Mouse (Mus musculus) CH12.LX (cell line): ENCODE data around the gene Hcrtr2. TPM values are rescaled to one million over a fixed set of nuclear protein-coding genes. Genes with fewer than 3 reads are reported as not detected.

Experiments
- DNase-seq: peaks from one replicate; pipeline ENCODE4 v3.0.0-alpha.2; 2013; ENCODE audit errors: extremely low read depth
- H3K27ac ChIP-seq: 2 replicates; pipeline ENCODE4 v1.5.1; 2012; ENCODE audit warnings: low read depth, mild to moderate bottlenecking, control low read depth, moderate library complexity; ENCODE audit not compliant: insufficient read depth
- H3K27me3 ChIP-seq: replicated peaks from 2 replicates; pipeline ENCODE3; 2012; ENCODE audit warnings: inconsistent platforms
- H3K36me3 ChIP-seq, 2 experiments: replicated peaks in 1 of 2; 2 replicates each; pipeline versions ENCODE3 to v1.6.1; 2012; ENCODE audit warnings: inconsistent platforms in 1 of 2, low read length in 1 of 2, mild to moderate bottlenecking in 1 of 2, mixed read lengths in 1 of 2, moderate library complexity in 1 of 2; ENCODE audit not compliant: control insufficient read depth in 1 of 2, insufficient read depth in 1 of 2
- H3K4me1 ChIP-seq, 2 experiments: 2 replicates each; pipeline ENCODE4 v1.6.1; 2012; ENCODE audit warnings: inconsistent platforms in 1 of 2, moderate library complexity in 1 of 2; ENCODE audit not compliant: insufficient read depth in 2 of 2, control insufficient read depth in 1 of 2
- H3K4me2 ChIP-seq: 2 replicates; pipeline ENCODE4 v1.6.1; 2012; ENCODE audit warnings: low read depth, mild to moderate bottlenecking, control low read depth; ENCODE audit not compliant: poor library complexity, insufficient read depth, severe bottlenecking
- H3K4me3 ChIP-seq, 3 experiments: fragments of 150-350 bp in 1 of 3; sonication (generic) in 1 of 3; replicated peaks in 1 of 3; 2 replicates each; pipeline versions ENCODE3 to v1.5.1; 2011 to 2012; ENCODE audit warnings: low read depth in 2 of 3, low read length in 2 of 3, mild to moderate bottlenecking in 2 of 3, moderate library complexity in 2 of 3, control low read depth in 1 of 3, improper control_type of control experiment in 1 of 3, inconsistent platforms in 1 of 3, mixed read lengths in 1 of 3; ENCODE audit not compliant: poor library complexity in 1 of 3
- H3K79me2 ChIP-seq: replicated peaks from 2 replicates; pipeline ENCODE4 v1.6.1; 2012; ENCODE audit warnings: mild to moderate bottlenecking, moderate library complexity; ENCODE audit not compliant: control insufficient read depth, poor library complexity, insufficient read depth, severe bottlenecking; ENCODE audit errors: extremely low read depth
- H3K9ac ChIP-seq: 2 replicates; pipeline ENCODE4 v1.6.1; 2012; ENCODE audit warnings: low read depth, mild to moderate bottlenecking, control low read depth, moderate library complexity; ENCODE audit not compliant: insufficient read depth
- H3K9me3 ChIP-seq: replicated peaks from 2 replicates; pipeline ENCODE3; 2012; ENCODE audit warnings: low read length, inconsistent platforms, mixed read lengths
- CHD1 ChIP-seq: IDR thresholded peaks from 2 replicates; pipeline ENCODE4 v1.6.1; 2012; ENCODE audit warnings: low read depth, low read length, improper control_type of control experiment, inconsistent platforms
- CHD2 ChIP-seq: IDR thresholded peaks from 2 replicates; pipeline ENCODE4 v1.6.1; 2011; ENCODE audit warnings: low read length, improper control_type of control experiment
- CTCF ChIP-seq, 2 experiments: IDR thresholded peaks in 1 of 2; conservative IDR thresholded peaks in 1 of 2; 2 replicates each; pipeline ENCODE4 v1.5.1; 2011 to 2012; ENCODE audit warnings: low read depth in 2 of 2, low read length in 2 of 2, improper control_type of control experiment in 1 of 2, inconsistent platforms in 1 of 2, mild to moderate bottlenecking in 1 of 2, moderate library complexity in 1 of 2
- E2F4 ChIP-seq: IDR thresholded peaks from 2 replicates; pipeline ENCODE4 v1.6.1; 2011; ENCODE audit warnings: low read depth, low read length, improper control_type of control experiment; ENCODE audit not compliant: insufficient replicate concordance
- ELF1 ChIP-seq: IDR thresholded peaks from 2 replicates; pipeline ENCODE4 v1.6.1; 2014; ENCODE audit warnings: low read depth, mild to moderate bottlenecking, inconsistent platforms, low read length, improper control_type of control experiment
- JUN ChIP-seq: IDR thresholded peaks from 2 replicates; pipeline ENCODE4 v1.6.1; 2011; ENCODE audit warnings: low read depth, mild to moderate bottlenecking, low read length, improper control_type of control experiment, moderate library complexity; ENCODE audit not compliant: insufficient read depth
- JUND ChIP-seq: conservative IDR thresholded peaks from 2 replicates; pipeline ENCODE4 v1.6.1; 2011; ENCODE audit warnings: low read depth, low read length, improper control_type of control experiment
- KAT2A ChIP-seq: IDR thresholded peaks from 2 replicates; pipeline ENCODE4 v1.6.1; 2012; ENCODE audit warnings: low read length, improper control_type of control experiment, inconsistent platforms; ENCODE audit not compliant: insufficient replicate concordance
- MAFK ChIP-seq: IDR thresholded peaks from 2 replicates; pipeline ENCODE4 v1.6.1; 2011; ENCODE audit warnings: low read length, improper control_type of control experiment; ENCODE audit not compliant: insufficient replicate concordance
- MAX ChIP-seq: IDR thresholded peaks from 2 replicates; pipeline ENCODE4 v1.6.1; 2011; ENCODE audit warnings: low read length, improper control_type of control experiment
- MEF2A ChIP-seq: IDR thresholded peaks from 2 replicates; pipeline ENCODE4 v1.6.1; 2014; ENCODE audit warnings: low read depth, mild to moderate bottlenecking, inconsistent platforms, low read length, improper control_type of control experiment, borderline replicate concordance
- MXI1 ChIP-seq: IDR thresholded peaks from 2 replicates; pipeline ENCODE4 v1.6.1; 2011; ENCODE audit warnings: mild to moderate bottlenecking, low read depth, low read length, improper control_type of control experiment
- MYC ChIP-seq: IDR thresholded peaks from 2 replicates; pipeline ENCODE4 v1.6.1; 2011; ENCODE audit warnings: low read depth, mild to moderate bottlenecking, improper control_type of control experiment, low read length
- NELFE ChIP-seq: IDR thresholded peaks from 2 replicates; pipeline ENCODE4 v1.6.1; 2011; ENCODE audit warnings: low read depth, low read length, improper control_type of control experiment
- NRF1 ChIP-seq: IDR thresholded peaks from 2 replicates; pipeline ENCODE4 v1.6.1; 2014; ENCODE audit warnings: low read depth, mild to moderate bottlenecking, inconsistent platforms, low read length, improper control_type of control experiment, moderate library complexity
- PAX5 ChIP-seq: IDR thresholded peaks from 2 replicates; pipeline ENCODE4 v1.6.1; 2012; ENCODE audit warnings: low read length, inconsistent platforms, mixed read lengths
- POLR2A ChIP-seq: IDR thresholded peaks from 2 replicates; pipeline ENCODE4 v1.6.1; 2011; ENCODE audit warnings: low read depth, mild to moderate bottlenecking, improper control_type of control experiment, low read length
- RAD21 ChIP-seq: IDR thresholded peaks from 2 replicates; pipeline ENCODE4 v1.6.1; 2011; ENCODE audit warnings: low read depth, mild to moderate bottlenecking, low read length, improper control_type of control experiment, moderate library complexity
- RCOR1 ChIP-seq: conservative IDR thresholded peaks from 2 replicates; pipeline ENCODE4 v1.6.1; 2012; ENCODE audit warnings: low read depth, mild to moderate bottlenecking, inconsistent platforms, low read length, improper control_type of control experiment
- SIN3A ChIP-seq: IDR thresholded peaks from 2 replicates; pipeline ENCODE4 v1.6.1; 2012; ENCODE audit warnings: low read length, improper control_type of control experiment, inconsistent platforms
- TBP ChIP-seq: conservative IDR thresholded peaks from 2 replicates; pipeline ENCODE4 v1.6.1; 2011; ENCODE audit warnings: low read depth, low read length, improper control_type of control experiment
- TCF12 ChIP-seq: IDR thresholded peaks from 2 replicates; pipeline ENCODE4 v1.6.1; 2014; ENCODE audit warnings: low read depth, mild to moderate bottlenecking, inconsistent platforms, low read length, improper control_type of control experiment
- USF2 ChIP-seq: conservative IDR thresholded peaks from 2 replicates; pipeline ENCODE4 v1.6.1; 2011; ENCODE audit warnings: low read depth, low read length, improper control_type of control experiment
- ZMIZ1 ChIP-seq: IDR thresholded peaks from 2 replicates; pipeline ENCODE4 v1.6.1; 2012; ENCODE audit warnings: low read depth, mild to moderate bottlenecking, inconsistent platforms, low read length, improper control_type of control experiment
- ZNF384 ChIP-seq: IDR thresholded peaks from 2 replicates; pipeline ENCODE4 v1.6.1; 2012; ENCODE audit warnings: low read depth, low read length, improper control_type of control experiment, inconsistent platforms
- dilution Hi-C: fragments of 300-500 bp; cut with MboI; formaldehyde crosslinking; loops from 2 replicates; pipeline ENCODE4 v1.14.3; 2020; ENCODE audit warnings: low sequenced_read_pairs; ENCODE audit not compliant: extremely low pct_unique_long_range_greater_than_20kb, extremely low pct_ligation_motif_present
- in situ Hi-C: fragments of 300-500 bp; cut with MboI; formaldehyde crosslinking; loops from 3 replicates; pipeline ENCODE4 v1.14.3; 2019; ENCODE audit warnings: low sequenced_read_pairs, low pct_ligation_motif_present, low pct_unique_long_range_greater_than_20kb, mixed read lengths
- polyA plus RNA-seq: library from polyadenylated mRNA; unstranded; fragments of >175 nt; gene quantifications from 2 replicates; pipeline ENCODE4 v1.2.1, GENCODE M21; 2012; ENCODE audit warnings: low read depth; ENCODE audit not compliant: insufficient read length
- total RNA-seq, 2 experiments: library from RNA; depleted of rRNA; stranded (reverse); fragments of 300-350 nt in 1 of 2; fragments of >200 nt in 1 of 2; gene quantifications; 2 replicates each; pipeline ENCODE4 v1.2.3; 2012 to 2014

Gene Hcrtr2
- total and polyA plus RNA-seq, 3 experiments: not detected

- Histone ChIP-seq H3K4me1 (no peaks in the 10 kb centered on the region), H3K36me3 (no peaks in the 10 kb centered on the region), H3K9me3 (no peaks in the 10 kb centered on the region), H3K4me2 (no peak within 1 kb of the TSS), H3K4me3 (no peak within 1 kb of the TSS), H3K27me3 (no peaks in the 10 kb centered on the region), H3K27ac (no peak within 1 kb of the TSS), H3K79me2 (no peaks in the 10 kb centered on the region), H3K9ac (no peak within 1 kb of the TSS)
- DNase-seq: no peak
- in situ Hi-C loops (no loop called here), dilution Hi-C loops (no loop called here)
- no peak for TF ChIP-seq TCF12
- TF ChIP-seq ZMIZ1: no peak
- no peak for TF ChIP-seq CTCF (conservative IDR thresholded peaks at IDR 0.05 in 1 of 2, IDR thresholded peaks at IDR 0.05 in 1 of 2; ENCODE audit: low read depth in 2 of 2, low read length in 2 of 2)
- TF ChIP-seq PAX5: no peak
- no peak for TF ChIP-seq JUN
- no peak for TF ChIP-seq RAD21
- no peak for TF ChIP-seq ZNF384
- no peak for TF ChIP-seq USF2
- TF ChIP-seq JUND: no peak
- no peak for TF ChIP-seq MXI1
Measured at GRCm38 (mm10) chr9:76213557-76213956, 110.1 kb downstream of the Hcrtr2 start, which contains the start of gene Gfral. Gene Gfral (minus strand): TSS chr9:76213657.

GRCm38 (mm10) chr9:76196917-76197316, 126.7 kb downstream of the Hcrtr2 start:
- Histone ChIP-seq H3K36me3 (no peaks in the 10 kb centered on the region), H3K9ac (no peak overlapping the region), H3K27ac (no peak overlapping the region), H3K9me3 (no peaks in the 10 kb centered on the region), H3K79me2 (no peaks in the 10 kb centered on the region; the same call in 1 of the 2 replicates), H3K27me3 (no peaks in the 10 kb centered on the region), H3K4me1 (peaks cover 0 to 8% of the 10 kb centered on the region in 2 experiments; a peak in 1 of 4 replicates), H3K4me3 (no peak overlapping the region), H3K4me2 (no peak overlapping the region)
- in situ Hi-C loops: no loop called here
- no peak for DNase-seq
- TF ChIP-seq NRF1 (no peak), MYC (no peak), RAD21 (no peak), KAT2A (no peak), ELF1 (no peak), MAX (no peak), PAX5 (no peak), E2F4 (no peak), MEF2A (no peak), USF2 (no peak), CHD1 (no peak), SIN3A (no peak), TBP (no peak), TCF12 (no peak), RCOR1 (no peak), POLR2A (no peak), MAFK (no peak), CHD2 (no peak), NELFE (no peak)
- dilution Hi-C loops: no loop called here
